Mouse (Mus musculus): ENCODE measurements at regions not wholly inside any gene's neighbourhood (a gene's known extent, or its start where the extent isn't known, plus 50 kb on each side); places are given as distances from the start of the nearest gene placed in this dataset.

DNA sequence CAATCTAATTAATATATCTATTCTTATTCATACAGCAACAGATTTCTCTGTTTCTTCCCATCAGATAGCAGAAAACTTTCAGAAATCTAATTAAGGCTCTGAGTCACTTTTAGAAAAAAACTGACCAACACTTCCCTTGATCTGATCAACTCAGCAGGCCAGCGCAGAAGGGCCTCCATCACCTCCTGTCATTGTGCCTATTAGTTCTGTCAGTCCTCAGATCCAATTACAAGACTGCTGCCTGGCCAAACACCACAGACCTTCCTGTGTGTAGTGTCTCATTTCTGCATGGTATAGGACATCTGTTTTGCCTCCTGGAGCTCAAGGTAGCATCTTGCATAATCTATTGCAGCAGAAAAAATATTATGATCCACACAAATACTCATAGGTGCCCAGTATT, 1184.3 kb upstream of the Alcam start:
- no peak for TF ChIP-seq EP300 (IDR thresholded peaks at IDR 0.05; ENCODE audit: insufficient read depth, low read depth, low read length)
- TF ChIP-seq CTCF (IDR thresholded peaks at IDR 0.05; ENCODE audit: low read depth, low read length) = no peak
- no peak for TF ChIP-seq POLR2A (IDR thresholded peaks at IDR 0.05; ENCODE audit: insufficient read depth, low read length)
